Mouse (Mus musculus) kidney, postnatal 0 days (tissue): ENCODE results near the gene Mybpc3. TPM values are rescaled to one million over a fixed set of nuclear protein-coding genes. Genes with fewer than 3 reads are reported as not detected.

Experiments used
- ATAC-seq: fragments of 200-750 bp; cut with Nextera tagmentation; replicated peaks from 2 replicates; pipeline ENCODE4 v1.8.0; 2017; ENCODE audit warnings: low read depth, moderate number of reproducible peaks, moderate TSS enrichment, moderate library complexity; ENCODE audit not compliant: low FRiP score
- DNase-seq: peaks from one replicate; pipeline ENCODE4 v3.0.0-alpha.2; 2016; ENCODE audit warnings: low spot score
- H3K27ac ChIP-seq: fragments of 300-500 bp; sonication (generic); 2 replicates; pipeline ENCODE4 v1.5.1; 2014; ENCODE audit warnings: mild to moderate bottlenecking
- H3K27me3 ChIP-seq: fragments of 300-500 bp; sonication (generic); 2 replicates; pipeline ENCODE4 v1.6.1; 2014; ENCODE audit warnings: low read length, mixed read lengths; ENCODE audit not compliant: insufficient read depth
- H3K36me3 ChIP-seq: fragments of 300-500 bp; sonication (generic); 2 replicates; pipeline ENCODE4 v1.6.1; 2014; ENCODE audit warnings: low read length, mixed read lengths; ENCODE audit not compliant: insufficient read depth
- H3K4me1 ChIP-seq: fragments of 300-500 bp; sonication (generic); replicated peaks from 2 replicates; pipeline ENCODE4 v1.6.1; 2014; ENCODE audit warnings: antibody characterized with exemption, low read length, mixed read lengths; ENCODE audit not compliant: insufficient read depth
- H3K4me2 ChIP-seq: fragments of 300-500 bp; sonication (generic); 2 replicates; pipeline ENCODE4 v1.6.1; 2014; ENCODE audit warnings: mild to moderate bottlenecking, low read length, moderate library complexity, mixed read lengths
- H3K4me3 ChIP-seq: fragments of 300-500 bp; sonication (generic); replicated peaks from 2 replicates; pipeline ENCODE4 v1.5.1; 2014; ENCODE audit warnings: low read depth, low read length
- H3K9ac ChIP-seq: fragments of 300-500 bp; sonication (generic); 2 replicates; pipeline ENCODE4 v1.6.1; 2014; ENCODE audit warnings: low read depth, low read length
- H3K9me3 ChIP-seq: fragments of 300-500 bp; sonication (generic); replicated peaks from 2 replicates; pipeline ENCODE4 v1.6.1; 2016; ENCODE audit warnings: low read length, inconsistent platforms, mixed read lengths
- CTCF ChIP-seq: IDR thresholded peaks from 2 replicates; pipeline ENCODE4 v1.5.1; 2016; ENCODE audit warnings: antibody characterized with exemption, low read depth, mild to moderate bottlenecking, moderate library complexity
- WGBS: fragments of 180-500 bp; shearing (Covaris S2); extraction: QIAGEN DNeasy Blood & Tissue Kit; methylation state at CpG from one replicate; pipeline ENCODE4 v1.1.7; 2014; 5-methylcytosine and 5-hydroxymethylcytosine counted together
- polyA plus RNA-seq: library from polyadenylated mRNA; unstranded; fragments of >200 nt; fragmentation: Nextera tagmentation; extraction: Ambion mirVana; gene quantifications from 2 replicates; pipeline ENCODE4 v1.2.1, GENCODE M21; 2015

The Mybpc3 gene
- polyA plus RNA-seq, 1 experiment from 2014 or later: 0.13 TPM

DNA sequence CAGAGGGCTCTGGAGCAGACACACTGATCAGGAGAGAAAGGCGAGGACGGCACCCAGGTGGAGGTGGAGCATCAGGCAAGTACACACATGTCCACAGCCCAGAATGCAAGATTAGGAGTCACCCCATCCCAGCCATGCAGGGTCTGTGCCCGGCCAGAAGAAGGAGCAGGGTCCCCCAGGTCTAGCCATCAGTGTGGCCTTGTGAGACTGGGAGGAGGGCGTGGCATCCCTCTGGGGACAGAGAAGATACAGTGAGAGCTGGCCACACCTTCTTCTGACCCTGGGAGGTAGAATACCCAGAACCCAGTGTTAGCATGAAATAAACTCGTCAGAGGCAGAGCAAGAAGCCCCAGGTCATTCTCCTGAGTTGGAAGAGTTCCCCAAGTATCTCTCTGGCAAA, 21.4 kb downstream of the Mybpc3 start:
- Histone ChIP-seq H3K4me1 (no peaks in the 10 kb centered on the region), H3K27me3 (no peaks in the 10 kb centered on the region), H3K9me3 (no peaks in the 10 kb centered on the region), H3K4me3 (no peak overlapping the region), H3K36me3 (no peaks in the 10 kb centered on the region; the same call in none of the 2 replicates), H3K4me2 (no peak overlapping the region), H3K27ac (no peak overlapping the region), H3K9ac (no peak overlapping the region)
- TF ChIP-seq CTCF: no peak
- no peak for DNase-seq
- 55% methylated on average over 5 of the region's 5 CpGs for WGBS
- ATAC-seq: no peak

DNA sequence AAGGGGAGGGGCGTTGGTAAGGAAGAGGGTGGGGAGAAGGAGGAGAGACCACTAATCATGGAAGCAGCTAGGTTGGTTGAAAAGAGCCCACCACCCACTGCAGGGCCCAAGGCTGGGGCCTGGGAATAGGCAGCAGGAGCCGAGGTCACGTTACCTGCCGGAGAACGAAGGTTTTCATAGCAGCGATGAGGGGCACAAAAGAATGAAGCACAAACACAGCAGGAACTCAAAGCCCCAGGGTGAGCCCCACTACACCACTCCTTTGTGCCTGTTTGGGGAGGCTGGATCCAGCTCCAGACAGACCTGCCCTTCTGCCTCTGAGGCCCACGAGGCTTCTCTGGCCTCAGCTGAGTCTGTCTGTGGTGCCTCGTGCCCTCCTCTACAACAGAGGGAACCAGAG, 21.8 kb downstream of the Mybpc3 start:
- 82% methylated on average over 8 of the region's 8 CpGs for WGBS
- no peak overlapping the region for H3K4me2 ChIP-seq
- H3K9me3 ChIP-seq: no peaks in the 10 kb centered on the region
- ATAC-seq: no peak
- no peaks in the 10 kb centered on the region; the same call in none of the 2 replicates for H3K36me3 ChIP-seq
- H3K4me1 ChIP-seq: no peaks in the 10 kb centered on the region
- TF ChIP-seq CTCF: no peak
- DNase-seq: no peak
- no peak overlapping the region for H3K9ac ChIP-seq
- H3K4me3 ChIP-seq: no peak overlapping the region
- no peaks in the 10 kb centered on the region for H3K27me3 ChIP-seq
- H3K27ac ChIP-seq: no peak overlapping the region

DNA sequence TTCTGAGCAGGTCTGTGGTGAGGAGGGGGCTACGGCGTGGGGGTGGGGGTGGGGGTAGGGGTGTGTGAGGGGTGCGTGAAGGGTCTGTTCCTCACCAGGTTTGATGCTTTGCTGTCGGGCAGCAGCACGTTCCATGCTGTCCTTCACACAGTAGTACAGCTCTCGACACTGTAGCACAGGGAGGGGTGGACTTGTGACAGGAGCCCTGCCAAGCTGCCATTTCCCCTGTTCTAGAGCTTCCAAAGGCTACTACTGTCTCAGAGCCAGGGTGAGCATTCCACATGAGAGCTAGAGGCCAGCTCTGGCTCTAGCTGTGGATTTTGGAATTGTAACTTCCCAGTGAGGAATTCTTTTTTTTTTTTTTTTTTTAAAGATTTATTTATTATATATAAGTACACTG, 25.0 kb downstream of the Mybpc3 start:
- Histone ChIP-seq H3K36me3 (no peaks in the 10 kb centered on the region; the same call in none of the 2 replicates), H3K27ac (no peak overlapping the region), H3K4me3 (no peak overlapping the region), H3K9me3 (no peaks in the 10 kb centered on the region), H3K4me1 (no peaks in the 10 kb centered on the region), H3K9ac (no peak overlapping the region), H3K27me3 (no peaks in the 10 kb centered on the region), H3K4me2 (no peak overlapping the region)
- TF ChIP-seq CTCF: no peak
- DNase-seq: no peak
- 94% methylated on average over 6 of the region's 6 CpGs for WGBS
- no peak for ATAC-seq

DNA sequence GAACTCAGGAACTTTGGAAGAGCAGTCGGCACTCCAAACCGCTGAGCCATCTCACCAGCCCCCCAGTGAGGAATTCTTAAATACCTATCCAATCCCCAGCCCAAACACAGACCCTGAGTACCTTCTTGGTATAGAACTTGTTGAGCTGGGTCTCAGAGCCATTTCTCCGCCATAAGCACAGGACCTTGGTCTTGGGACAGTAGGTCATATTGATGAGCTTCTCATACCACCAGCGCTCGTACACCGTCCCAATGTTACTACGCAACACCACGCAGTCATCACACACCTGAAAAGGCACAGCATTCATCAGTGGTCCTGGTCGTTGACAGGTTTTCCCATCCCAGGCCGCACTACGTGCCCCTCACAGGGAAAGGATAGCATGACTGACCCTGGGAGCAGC, 25.5 kb downstream of the Mybpc3 start:
- TF ChIP-seq CTCF: no peak
- no peak overlapping the region for H3K9ac ChIP-seq
- no peaks in the 10 kb centered on the region for H3K9me3 ChIP-seq
- ATAC-seq (no peak), DNase-seq (no peak)
- no peaks in the 10 kb centered on the region; the same call in none of the 2 replicates for H3K36me3 ChIP-seq
- no peak overlapping the region for H3K27ac ChIP-seq
- H3K4me2 ChIP-seq: no peak overlapping the region
- 96% methylated on average over 11 of the region's 11 CpGs for WGBS
- H3K4me3 ChIP-seq: no peak overlapping the region
- no peaks in the 10 kb centered on the region for H3K27me3 ChIP-seq
- no peaks in the 10 kb centered on the region for H3K4me1 ChIP-seq

DNA sequence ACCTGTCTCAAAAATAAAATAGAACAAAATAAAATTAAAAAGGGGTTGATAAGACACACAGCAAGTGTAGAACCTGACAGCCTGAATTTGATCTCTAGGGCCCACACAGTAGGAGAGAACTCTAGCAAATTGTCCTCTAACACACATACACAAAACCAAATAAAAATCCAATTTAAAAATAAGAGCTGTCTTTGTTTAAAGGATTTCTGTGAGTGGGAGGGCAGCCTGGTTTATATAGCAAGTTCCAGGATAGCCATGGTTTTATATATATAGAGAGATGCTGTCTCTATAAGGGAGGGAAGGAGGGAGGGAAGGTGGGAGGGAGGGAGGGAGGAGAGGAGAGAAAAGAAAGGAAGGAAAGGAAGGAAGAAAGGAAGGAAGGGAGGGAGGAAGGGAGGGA, 30.2 kb downstream of the Mybpc3 start:
- peaks cover 5% of the 10 kb centered on the region; the same call in 1 of the 2 replicates for H3K36me3 ChIP-seq
- no peak overlapping the region for H3K9ac ChIP-seq
- no peaks in the 10 kb centered on the region for H3K27me3 ChIP-seq
- H3K27ac ChIP-seq: no peak overlapping the region
- no peaks in the 10 kb centered on the region for H3K4me1 ChIP-seq
- no peaks in the 10 kb centered on the region for H3K9me3 ChIP-seq
- H3K4me2 ChIP-seq: no peak overlapping the region
- DNase-seq (no peak), ATAC-seq (no peak)
- H3K4me3 ChIP-seq: no peak overlapping the region
- no peak for TF ChIP-seq CTCF

DNA sequence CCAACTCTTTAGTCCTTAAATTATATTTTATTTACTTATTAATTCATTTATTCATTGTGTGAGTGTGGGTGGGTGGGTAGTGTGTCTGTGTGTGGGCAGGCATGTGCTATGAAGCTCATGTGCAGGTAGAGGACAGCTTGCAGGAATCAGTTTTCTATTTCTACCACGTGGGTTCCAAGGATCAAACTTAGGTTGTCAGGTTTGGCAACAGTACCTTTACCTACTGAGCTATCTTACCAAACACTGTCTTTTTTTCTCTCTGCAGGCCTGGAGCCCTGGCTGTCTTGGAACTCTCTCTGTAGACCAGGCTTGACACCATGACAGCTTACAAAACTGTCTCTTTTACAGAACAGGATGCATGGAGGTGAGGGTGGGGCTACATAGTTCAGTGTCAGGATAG, 33.4 kb downstream of the Mybpc3 start:
- ATAC-seq: no peak
- Histone ChIP-seq H3K4me2 (no peak overlapping the region), H3K4me1 (no peaks in the 10 kb centered on the region), H3K4me3 (no peak overlapping the region), H3K27ac (no peak overlapping the region), H3K9ac (no peak overlapping the region), H3K36me3 (peaks cover 5% of the 10 kb centered on the region), H3K27me3 (no peaks in the 10 kb centered on the region), H3K9me3 (no peaks in the 10 kb centered on the region)
- no peak for TF ChIP-seq CTCF
- no peak for DNase-seq
- WGBS: 74% methylated on average over 1 of the region's 1 CpGs

DNA sequence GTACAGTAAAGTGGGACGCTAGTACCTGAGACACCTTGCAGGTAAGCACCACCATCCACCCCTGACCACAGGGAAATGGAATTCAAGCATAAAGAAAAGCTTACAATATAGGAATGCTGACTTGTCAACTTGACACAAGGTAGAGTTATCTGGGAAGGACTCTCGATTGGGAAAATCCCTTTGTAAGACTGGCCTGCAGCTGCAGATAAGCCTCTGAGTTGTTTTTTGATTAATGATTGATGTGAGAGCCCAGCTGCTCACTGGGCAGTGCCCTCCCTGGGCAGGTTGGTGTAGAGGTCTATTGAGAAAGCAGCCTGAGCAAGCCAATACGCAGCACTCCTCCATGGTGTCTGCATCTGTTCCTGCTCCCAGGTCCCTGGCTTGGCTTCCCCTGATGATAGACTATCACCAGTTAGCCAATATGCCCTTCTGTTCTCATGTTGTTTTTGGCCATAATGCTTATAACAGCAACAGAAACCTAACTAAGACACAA, 35.0 kb downstream of the Mybpc3 start:
- Histone ChIP-seq H3K27ac (no peak overlapping the region), H3K9ac (no peak overlapping the region), H3K4me3 (no peak overlapping the region), H3K4me1 (no peaks in the 10 kb centered on the region), H3K9me3 (no peaks in the 10 kb centered on the region), H3K27me3 (no peaks in the 10 kb centered on the region), H3K36me3 (peaks cover 5% of the 10 kb centered on the region), H3K4me2 (no peak overlapping the region)
- DNase-seq: no peak
- no peak for TF ChIP-seq CTCF
- no peak for ATAC-seq
- 85% methylated on average over 3 of the region's 3 CpGs for WGBS
